Mouse (Mus musculus): ENCODE results near the gene Ttyh3. TPM values are rescaled to one million over a fixed set of nuclear protein-coding genes. Genes with fewer than 3 reads are reported as not detected.

Gene Ttyh3
- total RNA-seq, 2 experiments from 2014 or later, result 16.9 to 22.5 TPM

DNA sequence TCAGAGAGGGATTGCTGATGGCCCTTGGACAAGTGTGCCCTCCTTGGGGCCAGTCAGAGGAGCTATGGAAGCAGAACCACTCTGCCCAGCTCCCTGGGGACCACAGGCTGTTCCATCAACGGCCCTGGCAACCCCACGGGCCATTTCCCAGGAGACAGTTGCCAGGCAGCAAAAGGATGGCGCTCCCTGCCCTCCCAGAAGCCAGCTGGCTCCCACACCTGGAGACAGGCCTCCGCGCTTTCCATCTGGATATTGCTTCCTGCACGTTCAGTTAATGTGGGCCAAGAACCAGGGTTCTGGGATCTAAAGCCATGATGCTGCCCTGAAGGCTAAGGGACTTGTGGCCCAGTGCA is 11.8 kb downstream of the Ttyh3 start:
- intact Hi-C loops (cut with DNase I; ENCODE audit: low total_unique reads), result no loop called here
- DNase-seq, result peak; percentile 51

DNA sequence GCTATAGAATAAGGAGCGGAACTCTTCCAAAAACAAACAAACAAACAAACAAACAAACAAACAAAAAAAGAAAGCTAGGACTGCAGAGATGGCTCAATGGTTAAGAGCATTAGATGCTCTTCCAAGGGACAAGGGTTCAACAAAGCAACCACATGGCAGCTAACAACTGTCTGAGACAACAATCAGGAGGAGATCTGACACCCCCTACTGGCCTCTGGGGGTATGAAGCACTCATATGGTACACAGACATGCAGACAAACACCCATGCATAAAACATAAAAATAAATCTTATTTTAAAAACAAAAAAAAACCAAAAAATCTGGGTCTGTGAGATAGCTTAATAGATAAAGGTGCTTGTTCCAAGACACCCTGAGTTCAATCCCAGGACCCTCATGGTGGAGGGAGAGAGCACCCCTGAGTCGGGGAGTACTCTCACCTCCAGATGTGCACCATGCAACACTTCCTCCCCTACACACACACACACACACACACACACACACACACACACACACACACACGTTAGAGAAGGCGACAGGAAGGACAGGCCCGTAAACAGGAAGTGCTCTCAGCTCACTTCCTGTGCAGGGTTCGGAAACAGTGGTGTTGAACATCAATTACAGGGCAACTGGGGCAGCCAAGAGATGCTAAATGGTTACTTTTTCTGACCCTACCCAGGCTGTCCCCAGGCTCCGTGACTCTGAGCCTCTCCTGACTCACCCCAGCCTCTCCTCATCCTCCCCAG is 12.3 kb downstream of the Ttyh3 start:
- DNase-seq, result no peak
- intact Hi-C loops (cut with DNase I; ENCODE audit: low total_unique reads), result no loop called here

- intact Hi-C loops (cut with DNase I; ENCODE audit: low total_unique reads), result loop anchor here (5.0 kb wide), 1 partner anchor 47 kb away; no protein-coding TSS in a partner anchor
- DNase-seq, result no peak
Observed at GRCm38 (mm10) chr5:140634798-140635722, 13.8 kb downstream of the Ttyh3 start.

DNA sequence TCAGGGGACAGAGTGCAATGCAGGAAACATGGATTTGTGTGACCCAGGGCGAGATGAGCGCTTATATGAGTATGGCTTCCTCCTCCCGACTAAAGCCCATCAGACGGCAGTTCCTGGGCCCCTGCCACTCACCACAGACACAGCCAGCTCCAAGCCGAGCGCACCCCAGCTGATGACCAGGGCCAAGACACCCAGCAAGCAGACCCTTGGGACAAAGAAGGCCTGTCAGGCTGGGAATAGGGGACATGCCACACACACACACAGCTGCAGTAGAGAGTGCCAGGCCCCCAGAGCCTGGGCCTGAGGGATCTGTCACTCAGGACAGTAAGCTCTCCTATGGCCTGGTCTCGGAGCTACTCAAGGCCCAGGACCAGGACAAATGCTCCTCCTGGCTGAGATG is 15.4 kb downstream of the Ttyh3 start:
- intact Hi-C loops (cut with DNase I; ENCODE audit: low total_unique reads), result loop anchor here (5.0 kb wide), 1 partner anchor 49 kb away; no protein-coding TSS in a partner anchor
- DNase-seq, result no peak

GRCm38 (mm10) chr5:140628995-140629394 is 19.8 kb downstream of the Ttyh3 start:
- DNase-seq, result no peak
- intact Hi-C loops (cut with DNase I; ENCODE audit: low total_unique reads), result no loop called here

GRCm38 (mm10) chr5:140627580-140627979 is 21.3 kb downstream of the Ttyh3 start:
- intact Hi-C loops (cut with DNase I; ENCODE audit: low total_unique reads), result no loop called here
- DNase-seq, result no peak

DNA sequence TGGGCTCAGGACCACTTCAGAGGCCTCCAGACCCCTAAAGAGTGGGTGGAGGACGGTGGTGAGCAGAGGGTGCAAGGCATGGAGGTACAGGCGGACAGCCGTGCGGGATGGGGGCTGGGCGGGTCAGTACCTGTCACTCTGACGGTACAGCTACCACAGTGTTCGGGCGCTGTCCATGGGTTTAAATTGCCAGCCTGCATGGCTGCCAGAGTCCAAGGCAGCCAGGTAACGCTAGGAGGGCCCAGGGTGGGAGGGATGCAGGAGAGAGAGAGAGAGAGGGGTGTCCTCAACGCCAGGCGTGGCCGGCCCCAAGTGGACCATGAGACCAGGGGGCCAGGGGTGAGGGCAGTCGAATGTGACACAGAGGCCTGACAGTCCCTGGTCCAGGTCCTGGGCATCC is 23.9 kb downstream of the Ttyh3 start:
- no peak for DNase-seq
- intact Hi-C loops (cut with DNase I; ENCODE audit: low total_unique reads), result loop anchor here (5.0 kb wide), 1 partner anchor 37 kb away; no protein-coding TSS in a partner anchor

DNA sequence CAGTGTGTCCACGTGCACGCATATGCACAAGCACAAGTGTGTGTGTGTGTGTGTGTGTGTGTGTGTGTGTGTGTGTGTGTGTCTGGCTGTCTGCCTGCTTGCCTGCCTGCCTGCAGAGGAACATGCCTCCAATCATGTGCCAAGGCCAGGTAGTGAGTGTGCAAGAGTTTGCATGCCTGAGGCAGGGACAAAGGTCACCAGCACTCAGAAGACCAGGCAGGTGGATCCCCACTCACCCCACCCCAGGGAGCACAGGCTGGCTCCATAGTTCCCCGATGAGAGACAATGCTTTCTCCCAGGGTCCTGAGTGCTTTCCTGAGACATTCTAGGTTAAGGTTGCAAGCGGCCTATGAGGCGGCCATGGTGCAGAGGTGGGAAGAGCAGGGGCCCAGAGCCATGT is 24.6 kb downstream of the Ttyh3 start:
- intact Hi-C loops (cut with DNase I; ENCODE audit: low total_unique reads), result loop anchor here (5.0 kb wide), 1 partner anchor 38 kb away; no protein-coding TSS in a partner anchor
- DNase-seq, result no peak

- no peak for DNase-seq
- intact Hi-C loops (cut with DNase I; ENCODE audit: low total_unique reads), result loop anchor here (5.0 kb wide), 1 partner anchor 39 kb away; no protein-coding TSS in a partner anchor
Observed at GRCm38 (mm10) chr5:140623791-140624190, 25.0 kb downstream of the Ttyh3 start.

GRCm38 (mm10) chr5:140622978-140623670 is 25.7 kb downstream of the Ttyh3 start:
- no peak for DNase-seq
- intact Hi-C loops (cut with DNase I; ENCODE audit: low total_unique reads), result loop anchor here (5.0 kb wide), 1 partner anchor 39 kb away; no protein-coding TSS in a partner anchor

GRCm38 (mm10) chr5:140621517-140621916 is 27.3 kb downstream of the Ttyh3 start:
- DNase-seq, result no peak
- intact Hi-C loops (cut with DNase I; ENCODE audit: low total_unique reads), result loop anchor here (5.0 kb wide), 1 partner anchor 41 kb away; no protein-coding TSS in a partner anchor

- intact Hi-C loops (cut with DNase I; ENCODE audit: low total_unique reads), result loop anchor here (5.0 kb wide), 1 partner anchor 41 kb away; no protein-coding TSS in a partner anchor
- DNase-seq, result no peak
Observed at GRCm38 (mm10) chr5:140621092-140621491, 27.7 kb downstream of the Ttyh3 start.

DNA sequence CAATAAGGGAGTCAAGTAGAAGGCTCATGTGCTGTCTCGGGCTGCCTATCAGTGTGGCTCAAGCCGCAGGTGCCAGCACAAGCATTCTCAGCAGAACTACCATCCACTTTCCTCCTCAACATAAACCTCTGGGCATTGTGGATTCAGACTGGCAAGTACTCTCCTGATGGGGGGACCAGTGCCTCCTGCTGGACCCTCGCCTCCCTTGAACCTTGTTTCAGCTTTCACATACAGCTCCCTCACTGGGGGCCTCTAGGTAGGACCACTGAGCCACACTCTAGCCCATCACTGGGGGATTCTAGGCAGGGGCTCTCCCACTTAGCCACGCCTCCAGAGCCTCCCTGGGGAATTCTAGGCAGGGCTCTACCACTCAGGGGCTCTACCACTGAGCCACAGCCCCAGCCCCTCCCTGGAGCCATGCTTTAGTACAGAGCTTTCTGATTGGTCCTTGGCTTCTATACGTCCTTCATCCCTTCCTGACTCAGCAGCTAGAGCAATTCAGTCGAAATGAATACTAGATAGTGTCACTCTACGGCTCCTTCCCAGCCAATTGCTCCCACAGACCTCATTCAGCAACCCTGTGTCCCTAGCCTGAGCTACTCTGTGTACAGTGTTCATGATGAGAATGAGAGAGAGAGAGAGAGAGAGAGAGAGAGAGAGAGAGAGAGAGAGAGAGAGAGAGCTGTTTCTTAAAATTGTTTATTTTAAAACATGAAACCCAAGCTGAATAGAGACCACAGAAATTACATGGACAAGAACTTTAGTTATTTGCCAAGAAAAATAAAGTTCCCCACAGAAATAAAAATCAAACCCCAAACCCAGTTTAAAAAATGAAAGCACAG is 28.7 kb downstream of the Ttyh3 start:
- DNase-seq, result no peak

GRCm38 (mm10) chr5:140619151-140619771 is 29.6 kb downstream of the Ttyh3 start:
- intact Hi-C loops (cut with DNase I; ENCODE audit: low total_unique reads), result loop anchor here (2.0 kb wide), 1 partner anchor 78 kb away; no protein-coding TSS in a partner anchor
- DNase-seq, result peak; percentile 71

More for the DNA sequence above, 28.7 kb downstream of the Ttyh3 start:
- intact Hi-C loops (cut with DNase I; ENCODE audit: low total_unique reads), result loop anchor here (2.0 to 5.0 kb wide), 2 partner anchors 42 to 79 kb away; no protein-coding TSS in a partner anchor

- intact Hi-C loops (cut with DNase I; ENCODE audit: low total_unique reads), result loop anchor here (2.0 kb wide), 2 partner anchors 49 to 77 kb away; no protein-coding TSS in a partner anchor
Observed at GRCm38 (mm10) chr5:140617714-140618113, 31.1 kb downstream of the Ttyh3 start.

GRCm38 (mm10) chr5:140616691-140617090 is 32.1 kb downstream of the Ttyh3 start:
- intact Hi-C loops (cut with DNase I; ENCODE audit: low total_unique reads), result loop anchor here (2.0 kb wide), 1 partner anchor 48 kb away; no protein-coding TSS in a partner anchor
- DNase-seq, result no peak

More at GRCm38 (mm10) chr5:140617714-140618113, 31.1 kb downstream of the Ttyh3 start:
- DNase-seq, result no peak

GRCm38 (mm10) chr5:140616110-140616503 is 32.7 kb downstream of the Ttyh3 start:
- intact Hi-C loops (cut with DNase I; ENCODE audit: low total_unique reads), result loop anchor here (2.0 kb wide), 1 partner anchor 47 kb away; no protein-coding TSS in a partner anchor
- no peak for DNase-seq
